Mouse (Mus musculus): ENCODE measurements at regions not wholly inside any gene's neighbourhood (a gene's known extent, or its start where the extent isn't known, plus 50 kb on each side); places are given as distances from the start of the nearest gene placed in this dataset.

DNA sequence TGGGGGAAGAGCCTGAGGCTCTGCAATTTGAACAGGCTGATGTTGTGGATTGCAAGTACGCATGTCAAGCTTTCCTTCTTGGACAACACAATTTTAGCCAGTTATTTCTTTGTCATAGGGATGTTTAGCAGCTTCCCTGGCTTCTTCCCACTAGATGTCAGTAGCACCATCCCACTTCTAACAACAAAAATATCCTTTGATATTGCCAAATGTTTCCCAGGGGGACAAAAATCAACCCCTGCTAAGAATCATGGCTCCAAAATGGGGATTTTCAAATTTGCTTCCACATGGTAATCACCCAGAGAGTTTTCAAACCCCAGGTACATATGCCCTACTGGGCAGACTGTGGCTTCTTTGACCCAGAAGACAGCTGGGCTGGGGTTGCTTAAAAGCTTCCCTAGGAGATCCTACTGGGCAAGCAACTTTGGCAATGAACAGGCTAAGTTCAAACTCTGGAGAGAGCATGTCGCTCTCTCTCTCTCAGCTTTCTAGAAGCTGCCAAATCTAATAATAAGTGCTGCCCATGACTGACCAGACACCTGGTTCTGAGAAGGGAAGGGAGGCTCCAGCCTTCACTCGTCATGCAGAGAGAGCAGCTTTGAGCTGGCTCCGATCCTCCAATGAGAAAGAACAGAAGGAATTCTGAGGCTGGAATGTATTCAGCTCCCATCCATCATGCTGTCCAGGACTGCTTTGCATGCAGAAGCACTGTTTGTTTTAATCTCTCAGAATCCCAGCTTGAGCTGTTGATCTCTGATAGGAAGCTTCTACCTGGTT, 157.2 kb upstream of the Ghitm start:
- DNase-seq: no peak

DNA sequence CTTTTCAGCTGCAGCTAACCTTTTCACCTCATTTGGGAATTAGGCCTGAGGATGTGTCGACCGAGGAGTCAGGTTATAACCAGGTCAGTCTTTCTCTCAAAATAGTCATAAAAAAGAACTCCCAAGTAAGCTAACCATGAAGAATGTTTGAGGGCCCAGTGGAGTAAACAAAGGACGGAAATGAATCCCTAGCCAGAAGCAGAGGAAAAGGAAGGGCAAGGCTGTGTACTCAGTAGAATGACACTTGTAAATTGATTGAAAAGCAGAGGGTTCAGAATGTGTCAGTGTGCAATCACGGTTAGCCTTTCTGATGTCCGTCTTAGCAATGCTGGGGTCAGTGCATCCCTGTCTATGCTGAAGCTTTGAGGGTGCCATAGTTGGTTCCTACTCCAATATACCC, 149.3 kb upstream of the Ghitm start:
- no peak for DNase-seq

DNA sequence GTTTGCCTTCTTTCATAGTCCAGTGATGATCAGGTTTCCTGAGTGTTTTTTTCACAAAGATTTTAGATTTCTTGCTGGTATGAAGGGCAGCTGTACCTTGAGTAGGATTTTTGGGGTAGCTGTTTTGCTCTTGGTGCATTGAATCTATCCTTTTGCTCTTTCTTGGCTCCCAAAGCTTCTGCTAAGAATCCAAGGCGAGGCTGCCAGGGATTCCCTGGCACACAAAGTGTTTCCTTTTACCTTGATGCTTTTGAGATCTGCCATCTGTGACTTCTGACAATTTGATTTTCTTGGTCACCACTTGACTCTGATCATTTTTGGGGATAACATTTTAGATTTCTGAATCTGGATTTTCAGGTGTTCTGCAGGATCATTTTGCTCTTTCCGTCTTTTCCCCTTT, 144.3 kb upstream of the Ghitm start:
- no peak for DNase-seq

DNA sequence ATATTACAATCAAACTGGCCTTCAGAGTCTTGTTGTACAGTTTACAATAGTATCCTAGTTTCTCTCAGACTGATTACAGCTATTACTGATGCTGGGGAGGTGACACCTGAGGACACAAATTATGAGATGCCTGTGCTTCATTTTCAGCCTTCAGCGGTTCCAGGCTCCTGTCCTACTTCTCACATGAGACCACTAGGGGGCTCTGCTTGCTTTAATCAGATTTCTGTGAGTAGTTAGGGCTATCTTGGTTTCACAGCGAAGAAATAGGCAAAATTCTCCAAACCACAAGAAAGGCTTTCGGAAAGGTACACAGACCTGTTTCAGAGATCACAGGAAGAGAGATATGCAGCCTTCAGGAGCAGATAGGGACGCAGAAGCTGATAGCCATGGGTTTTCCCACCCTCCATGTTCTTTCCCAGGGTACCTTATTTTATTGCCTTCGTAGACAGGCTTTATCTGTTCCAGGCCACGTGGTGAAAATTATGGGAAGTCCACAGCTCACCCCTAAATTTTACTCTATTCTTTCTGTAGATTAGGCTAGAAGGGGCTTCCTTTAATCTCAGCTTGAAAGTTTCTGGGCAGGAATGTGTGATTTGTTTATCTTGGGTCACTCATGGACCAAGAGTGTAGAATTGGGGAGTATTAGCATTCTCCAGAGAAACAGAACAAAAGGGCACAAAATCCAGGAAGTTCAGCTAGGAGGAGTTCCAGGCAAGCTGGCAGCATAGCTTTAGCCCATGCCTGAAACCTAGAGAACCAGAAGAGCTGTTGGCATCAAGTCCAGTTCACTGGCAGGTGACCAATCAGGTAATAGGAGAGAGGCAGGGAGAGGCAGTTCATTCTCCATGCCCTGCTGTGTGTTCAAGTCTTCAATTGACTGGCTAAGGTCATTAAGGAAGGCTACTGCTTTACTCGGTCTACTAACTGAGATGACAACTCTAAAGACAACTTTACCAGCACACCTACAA, 141.9 kb upstream of the Ghitm start:
- peak; percentile 12 for DNase-seq

DNA sequence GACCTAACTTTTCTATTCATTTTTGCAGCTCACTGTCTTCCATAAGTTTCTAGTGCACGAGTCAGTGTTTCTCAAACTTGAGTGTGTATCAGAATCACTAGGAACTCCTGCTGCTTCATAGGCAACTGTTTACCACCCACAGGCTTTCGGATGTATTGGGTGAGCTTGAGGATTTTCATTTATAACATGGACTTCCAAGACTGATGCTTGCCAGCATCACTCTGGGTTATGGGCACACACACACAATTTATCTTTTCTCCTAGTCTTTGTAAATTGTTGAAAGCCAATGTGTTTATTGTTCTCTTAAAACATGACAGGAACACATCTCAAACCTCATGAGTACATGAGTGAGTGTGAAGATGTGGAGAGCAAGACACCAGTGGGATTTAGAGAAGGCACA, 137.0 kb upstream of the Ghitm start:
- no peak for DNase-seq

DNA sequence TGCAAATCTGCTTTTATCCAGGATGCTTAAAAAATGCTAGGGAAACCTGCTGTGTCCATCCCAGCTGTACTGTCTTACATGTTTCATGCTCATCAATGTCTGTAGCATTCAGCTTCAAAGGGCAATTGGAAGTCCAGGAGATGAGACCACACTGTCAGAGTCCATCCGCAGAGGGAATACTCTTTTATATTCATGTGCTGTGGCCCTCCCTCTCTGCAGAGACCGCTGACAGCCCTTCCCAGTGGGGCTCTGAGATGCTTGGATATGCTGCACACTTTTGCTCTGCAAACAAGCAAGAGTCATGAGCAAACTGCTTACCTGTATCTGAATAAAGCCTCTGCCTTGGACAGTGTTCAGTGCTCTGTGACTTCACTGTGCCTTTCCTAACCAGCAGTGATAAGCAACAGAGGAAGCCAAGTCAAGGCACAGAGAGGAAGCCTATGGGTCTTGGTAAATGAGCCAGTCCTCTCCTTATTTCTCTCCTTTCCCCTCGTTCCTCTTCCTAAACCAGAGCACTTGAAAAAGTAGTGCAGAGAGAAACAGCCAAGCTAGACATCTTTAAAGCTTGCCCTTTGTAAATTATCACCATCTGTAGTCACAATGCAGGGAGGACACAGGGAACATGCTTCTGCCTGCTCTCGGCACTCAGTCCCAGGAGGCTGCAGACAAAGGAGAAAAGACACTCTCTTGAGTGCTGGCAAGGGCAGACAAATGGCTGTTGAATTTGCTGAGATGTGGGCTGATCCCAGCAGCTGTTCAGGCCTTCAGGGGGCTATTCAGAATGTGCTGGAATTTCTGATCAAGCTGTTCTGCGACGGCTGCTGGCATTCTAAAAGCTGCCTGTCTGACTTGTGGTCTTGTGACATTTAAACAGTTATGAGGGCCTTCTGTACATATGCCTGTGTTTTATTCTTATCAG, 136.2 kb upstream of the Ghitm start:
- no peak for DNase-seq

DNA sequence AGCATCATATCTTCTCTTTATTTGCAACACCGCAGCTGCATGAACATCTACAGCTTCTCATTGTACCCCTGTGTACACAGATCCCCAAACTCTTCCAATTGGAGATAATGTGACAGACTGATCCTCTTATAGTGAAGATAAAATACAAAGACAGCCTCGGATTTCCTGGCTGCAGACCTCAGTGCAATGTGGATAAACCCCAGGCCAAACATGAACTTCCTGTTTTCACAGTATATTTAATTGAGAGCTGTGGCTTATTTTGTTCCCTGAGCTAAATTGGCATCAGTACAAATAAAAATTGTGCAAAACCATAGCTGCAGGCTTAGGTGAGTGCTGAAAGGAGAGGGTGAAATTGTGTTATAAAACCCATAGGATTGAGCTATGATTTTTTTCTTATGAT, 134.8 kb upstream of the Ghitm start:
- DNase-seq: no peak

DNA sequence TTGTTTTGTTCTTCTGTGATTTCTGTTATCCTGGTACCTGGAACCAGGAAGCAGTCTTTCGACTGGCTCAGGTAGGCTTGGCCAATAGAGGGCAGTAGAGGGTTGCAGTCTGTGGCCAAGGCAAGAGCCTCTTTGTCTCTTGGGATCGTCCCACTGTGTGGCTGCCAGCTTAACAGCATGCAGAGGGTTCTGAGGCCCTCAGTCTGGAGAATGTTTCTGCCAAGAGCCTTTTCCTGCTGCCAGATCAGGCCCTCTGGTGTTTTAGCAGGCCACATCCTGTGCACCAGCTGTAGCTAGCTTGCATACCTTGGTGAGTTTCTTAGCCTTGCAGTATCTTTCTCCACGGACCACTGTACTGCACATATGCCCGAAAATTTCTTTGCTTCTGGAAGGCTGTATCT, 103.6 kb upstream of the Ghitm start:
- peak; percentile 65 for DNase-seq

DNA sequence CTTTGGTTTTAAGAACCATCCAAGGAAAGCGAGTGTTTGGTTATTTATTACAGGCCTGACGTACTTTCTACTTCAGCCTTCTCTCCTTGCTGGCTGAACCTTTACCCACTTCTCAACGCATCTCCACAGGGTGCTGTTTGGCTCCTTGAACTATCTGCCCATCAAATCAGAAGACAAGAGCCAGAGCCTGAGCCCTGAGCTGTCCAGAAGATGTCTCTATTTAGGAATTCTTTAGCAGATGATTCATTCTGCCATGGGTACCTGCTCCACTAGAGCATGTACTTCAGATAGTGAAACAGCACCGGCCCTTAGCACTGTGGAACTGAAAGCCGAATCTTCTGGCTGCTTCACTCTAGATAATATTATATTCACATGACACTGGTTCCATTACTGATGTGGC, 102.1 kb upstream of the Ghitm start:
- DNase-seq: no peak

DNA sequence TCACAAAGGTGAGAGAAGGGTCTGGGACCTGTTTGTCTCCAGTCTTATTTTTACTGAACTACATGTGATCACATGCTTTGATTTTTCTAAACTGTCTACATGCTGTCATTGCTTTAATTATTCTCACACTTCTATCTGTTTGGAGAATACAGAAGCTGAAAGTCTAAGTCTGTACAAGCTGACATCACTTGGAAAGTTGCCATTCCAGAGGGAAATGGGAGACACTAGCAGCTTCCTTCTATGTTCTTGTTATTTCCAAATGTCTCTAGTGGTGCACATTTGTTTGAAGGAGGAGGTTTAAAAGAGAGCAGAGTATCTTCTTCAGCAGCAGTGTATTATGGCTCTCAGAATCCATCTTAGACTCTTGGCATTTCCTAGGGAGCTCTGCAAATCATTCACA, 73.2 kb upstream of the Ghitm start:
- DNase-seq: no peak

DNA sequence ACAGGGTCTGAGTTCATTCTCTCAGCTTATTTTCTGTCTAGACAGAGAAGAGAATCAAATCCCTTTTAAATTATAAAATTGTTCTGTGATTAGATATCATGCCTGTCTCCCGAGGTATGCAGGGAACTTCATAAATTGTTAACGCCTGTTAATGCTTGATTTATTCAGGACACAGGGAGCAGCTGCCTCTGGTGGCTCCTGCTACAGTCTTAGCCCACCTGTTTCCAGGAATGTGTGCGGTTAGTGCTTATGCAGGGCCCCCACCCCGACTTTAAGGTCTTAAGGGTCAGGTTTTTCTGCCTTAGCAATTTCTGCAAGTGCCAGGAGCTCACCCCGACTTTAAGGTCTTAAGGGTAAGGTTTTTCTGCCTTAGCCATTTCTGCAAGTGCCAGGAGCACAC, 54.7 kb upstream of the Ghitm start:
- no peak for DNase-seq

Measured in right cerebral cortex, postnatal 14 days (tissue).